Mouse (Mus musculus) liver, postnatal 0 days (tissue): ENCODE results near the gene Zfp940.

Experiments used
- CTCF ChIP-seq: sonication (generic); IDR thresholded peaks from 2 replicates; pipeline ENCODE4 v1.5.1; 2016; ENCODE audit warnings: antibody characterized with exemption, low read depth
- EP300 ChIP-seq: IDR thresholded peaks from 2 replicates; pipeline ENCODE4 v1.6.1; 2016; ENCODE audit warnings: antibody characterized with exemption, low read depth, mild to moderate bottlenecking

- TF ChIP-seq EP300 (no peak), CTCF (peak; percentile 28)
These were observed 6.4 kb upstream of the Zfp940 start, which contains the start of gene Zfp420 for GRCm38 (mm10) chr7:29859532-29860517.
